Mouse (Mus musculus) olfactory bulb, adult 2 months (tissue): ENCODE data around the gene Nat9. TPM values are rescaled to one million over a fixed set of nuclear protein-coding genes. Genes with fewer than 3 reads are reported as not detected.

ENCODE experiments used
- H3K27ac ChIP-seq: fragments of 200-500 bp; 2 replicates; pipeline ENCODE4 v1.5.1; 2012; ENCODE audit warnings: low read depth, low read length; ENCODE audit not compliant: insufficient read depth
- H3K4me1 ChIP-seq: fragments of 200-500 bp; 2 replicates; pipeline ENCODE4 v1.6.1; 2012; ENCODE audit warnings: low read length; ENCODE audit not compliant: control insufficient read depth, insufficient read depth
- H3K4me3 ChIP-seq: fragments of 200-500 bp; 2 replicates; pipeline ENCODE4 v1.5.1; 2012; ENCODE audit warnings: mild to moderate bottlenecking, low read depth, low read length, moderate library complexity; ENCODE audit not compliant: insufficient read depth
- CTCF ChIP-seq: fragments of 200-500 bp; IDR thresholded peaks from 2 replicates; pipeline ENCODE4 v1.5.1; 2012; ENCODE audit warnings: low read depth, mild to moderate bottlenecking, low read length, moderate library complexity; ENCODE audit not compliant: insufficient read depth
- POLR2A ChIP-seq: fragments of 200-500 bp; IDR thresholded peaks from 2 replicates; pipeline ENCODE4 v1.6.1; 2012; ENCODE audit warnings: mild to moderate bottlenecking, low read depth, low read length, moderate library complexity; ENCODE audit not compliant: insufficient read depth
- WGBS: fragments of 180-500 bp; shearing (Covaris S2); methylation state at CpG from one replicate; pipeline ENCODE4 v1.1.7; 2018; 5-methylcytosine and 5-hydroxymethylcytosine counted together
- polyA plus RNA-seq: library from polyadenylated mRNA; stranded (reverse); fragments of >200 nt; gene quantifications from 2 replicates; pipeline ENCODE4 v1.2.4, GENCODE M21; 2012; ENCODE audit warnings: low replicate concordance; ENCODE audit not compliant: missing spikeins, insufficient read depth, insufficient read length

The Nat9 gene
- polyA plus RNA-seq, 1 experiment = not detected

DNA sequence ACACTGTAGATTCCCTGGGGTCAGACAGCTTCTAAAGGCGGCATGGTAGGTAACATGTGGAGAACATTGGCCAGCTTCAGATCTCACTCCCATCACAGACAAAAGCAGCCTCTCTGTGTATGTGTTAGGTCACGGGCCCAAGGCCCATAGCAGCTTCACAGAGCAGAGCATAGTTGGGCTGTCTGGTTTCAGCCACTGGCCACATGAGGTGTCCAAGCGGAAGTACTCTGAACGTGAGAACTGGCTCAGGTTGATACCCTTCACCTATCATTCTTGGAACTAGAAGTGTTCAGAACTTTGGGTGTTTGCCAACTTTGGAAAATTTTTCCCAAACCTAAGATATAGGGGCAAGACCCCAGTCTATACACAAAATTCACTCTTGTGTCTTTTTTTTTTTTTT, 18.2 kb downstream of the Nat9 start:
- no peak overlapping the region for H3K4me3 ChIP-seq
- TF ChIP-seq CTCF = no peak
- TF ChIP-seq POLR2A = no peak
- peaks cover 26% of the 10 kb centered on the region for H3K4me1 ChIP-seq
- 79% methylated on average over 4 of the region's 4 CpGs for WGBS
- H3K27ac ChIP-seq = no peak overlapping the region

DNA sequence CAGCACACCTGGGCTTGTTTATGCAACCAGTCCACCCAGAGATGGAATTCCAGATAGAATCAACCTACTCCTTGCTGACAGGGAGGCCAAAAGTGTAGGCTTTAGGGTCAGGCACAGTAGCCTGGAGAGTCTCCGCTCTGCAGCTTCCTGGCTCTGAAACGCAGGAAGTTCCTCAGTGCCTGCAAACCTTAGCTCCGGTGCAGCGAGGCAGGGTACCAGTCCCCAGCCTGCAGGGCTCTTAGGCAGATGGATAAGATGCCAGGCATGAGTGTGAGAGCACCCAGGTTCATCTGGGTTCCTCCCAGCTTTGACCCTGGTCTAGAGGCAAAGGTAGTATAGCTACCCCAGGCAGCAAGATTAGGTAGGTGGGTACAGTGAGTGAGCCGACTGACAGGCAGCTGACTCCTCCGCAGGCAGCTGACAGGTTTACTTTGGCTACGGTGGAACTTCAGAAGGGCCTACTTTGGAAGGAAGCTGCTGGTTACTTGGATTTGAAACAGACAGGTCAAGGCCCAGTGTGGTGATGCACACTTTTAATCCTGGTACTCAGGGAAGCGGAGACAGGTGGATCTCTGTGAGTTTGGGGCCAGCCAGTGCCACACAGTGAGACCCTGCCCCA, 19.9 kb downstream of the Nat9 start:
- Histone ChIP-seq H3K4me1 (peaks cover 30% of the 10 kb centered on the region), H3K4me3 (no peak overlapping the region), H3K27ac (no peak overlapping the region)
- TF ChIP-seq CTCF = no peak
- 0 out of 2 replicates have a peak, but pooled peaks have one; percentile 10 for TF ChIP-seq POLR2A
- WGBS = 79% methylated on average over 8 of the region's 8 CpGs

DNA sequence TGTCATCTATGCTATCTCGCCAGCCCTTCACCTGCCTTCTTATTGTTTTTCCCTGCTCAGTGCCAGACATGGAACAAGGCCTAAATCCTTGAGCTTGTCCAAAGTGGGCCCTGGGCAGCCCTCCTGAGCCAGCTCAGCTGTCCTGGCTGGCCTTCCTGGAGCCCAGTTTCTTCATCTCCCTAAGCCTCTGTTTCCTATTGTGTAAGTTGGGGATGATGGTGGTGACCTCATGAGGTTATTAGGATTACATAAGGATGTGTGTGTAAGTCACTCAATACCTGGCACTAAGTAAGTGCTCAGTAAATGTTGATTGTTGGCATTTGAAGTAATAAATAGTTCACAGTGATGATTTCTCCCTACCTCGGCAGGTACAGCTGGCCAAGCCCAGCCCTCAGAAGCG, 20.9 kb downstream of the Nat9 start:
- Histone ChIP-seq H3K4me1 (peaks cover 24% of the 10 kb centered on the region), H3K27ac (no peak overlapping the region), H3K4me3 (no peak overlapping the region)
- 84% methylated on average over 3 of the region's 3 CpGs for WGBS
- TF ChIP-seq CTCF (no peak), POLR2A (no peak)

DNA sequence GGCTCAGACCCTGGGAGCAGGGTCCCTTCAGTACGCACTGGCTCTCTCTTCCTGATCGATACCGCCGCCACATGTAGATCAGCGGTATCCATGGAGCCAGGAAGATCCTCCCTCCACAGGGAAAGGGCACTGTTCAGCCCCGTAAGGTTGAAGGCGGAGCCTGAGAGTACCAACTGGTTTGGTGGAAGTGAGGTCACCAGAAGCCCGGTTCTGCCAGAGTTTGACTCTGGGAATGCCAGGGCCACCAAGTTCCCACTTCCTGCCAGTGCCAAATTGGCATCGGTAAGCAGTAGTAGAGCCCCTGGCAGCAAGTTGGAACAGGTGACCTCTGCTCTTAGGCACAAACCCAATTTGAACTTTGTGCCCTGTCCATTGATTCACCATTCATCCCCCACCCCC, 22.7 kb downstream of the Nat9 start:
- TF ChIP-seq CTCF (no peak), POLR2A (no peak)
- peak overlapping the region; percentile 49 for H3K4me3 ChIP-seq
- no peak overlapping the region for H3K27ac ChIP-seq
- peaks cover 26% of the 10 kb centered on the region for H3K4me1 ChIP-seq
- 5% methylated on average over 9 of the region's 9 CpGs for WGBS

DNA sequence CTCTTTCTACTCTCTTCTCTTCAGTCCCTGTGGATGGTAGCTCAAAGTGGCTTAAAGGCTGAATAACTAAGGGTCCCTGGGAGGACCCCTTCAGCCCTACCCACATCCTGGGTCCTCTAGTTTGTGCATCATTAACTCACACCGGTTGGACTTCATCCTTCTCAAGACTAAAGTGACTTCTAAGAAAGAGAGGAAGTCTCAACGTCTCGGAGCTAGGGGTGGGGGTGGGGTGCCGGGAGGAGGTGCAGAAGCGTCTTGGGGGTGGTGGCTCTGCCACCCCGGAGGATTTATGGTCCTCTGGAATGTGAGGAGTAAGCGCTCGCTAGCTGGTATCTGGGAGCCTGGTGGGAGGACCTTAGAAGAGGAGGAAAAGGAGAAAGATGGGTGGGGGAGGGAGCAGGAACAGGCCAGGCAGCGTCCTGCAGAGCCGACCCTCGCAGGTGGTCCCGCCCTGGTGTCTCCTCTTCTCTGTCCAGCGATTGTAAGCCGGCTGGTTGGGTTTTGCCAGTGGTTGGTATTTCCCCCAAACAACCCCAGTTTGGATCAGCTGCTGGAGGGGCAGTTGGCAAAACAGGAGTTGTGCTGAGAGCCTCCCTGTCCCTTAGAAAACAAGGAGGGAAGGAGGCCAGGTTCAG, 23.2 kb downstream of the Nat9 start:
- under 1% methylated on average over 14 of the region's 14 CpGs for WGBS
- Histone ChIP-seq H3K4me3 (peak overlapping the region; percentile 49), H3K27ac (no peak overlapping the region), H3K4me1 (peaks cover 27% of the 10 kb centered on the region)
- TF ChIP-seq POLR2A (no peak), CTCF (no peak)

DNA sequence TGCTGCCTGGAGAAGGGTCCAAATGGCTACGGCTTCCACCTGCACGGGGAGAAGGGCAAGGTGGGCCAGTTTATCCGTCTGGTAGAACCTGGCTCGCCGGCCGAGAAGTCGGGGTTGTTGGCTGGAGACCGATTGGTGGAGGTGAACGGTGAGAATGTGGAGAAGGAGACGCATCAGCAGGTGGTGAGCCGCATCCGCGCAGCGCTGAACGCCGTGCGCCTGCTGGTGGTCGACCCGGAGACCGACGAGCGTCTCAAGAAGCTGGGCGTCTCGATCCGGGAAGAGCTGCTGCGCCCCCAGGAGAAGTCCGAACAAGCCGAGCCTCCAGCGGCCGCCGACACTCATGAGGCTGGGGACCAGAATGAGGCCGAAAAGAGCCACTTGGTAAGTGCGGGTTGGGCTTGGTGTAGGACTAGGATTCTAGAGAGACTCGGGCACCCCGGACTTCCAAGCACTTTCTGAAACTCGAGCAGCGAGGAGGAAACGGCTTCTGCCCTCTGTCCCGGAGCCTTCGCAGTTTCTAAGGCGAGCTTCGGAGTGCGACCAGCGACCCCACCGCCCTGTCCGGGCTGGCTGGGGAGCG, 24.0 kb downstream of the Nat9 start:
- TF ChIP-seq CTCF (no peak), POLR2A (no peak)
- Histone ChIP-seq H3K4me1 (peaks cover 27% of the 10 kb centered on the region), H3K4me3 (peak overlapping the region; percentile 49), H3K27ac (no peak overlapping the region)
- under 1% methylated on average over 47 of the region's 47 CpGs for WGBS

DNA sequence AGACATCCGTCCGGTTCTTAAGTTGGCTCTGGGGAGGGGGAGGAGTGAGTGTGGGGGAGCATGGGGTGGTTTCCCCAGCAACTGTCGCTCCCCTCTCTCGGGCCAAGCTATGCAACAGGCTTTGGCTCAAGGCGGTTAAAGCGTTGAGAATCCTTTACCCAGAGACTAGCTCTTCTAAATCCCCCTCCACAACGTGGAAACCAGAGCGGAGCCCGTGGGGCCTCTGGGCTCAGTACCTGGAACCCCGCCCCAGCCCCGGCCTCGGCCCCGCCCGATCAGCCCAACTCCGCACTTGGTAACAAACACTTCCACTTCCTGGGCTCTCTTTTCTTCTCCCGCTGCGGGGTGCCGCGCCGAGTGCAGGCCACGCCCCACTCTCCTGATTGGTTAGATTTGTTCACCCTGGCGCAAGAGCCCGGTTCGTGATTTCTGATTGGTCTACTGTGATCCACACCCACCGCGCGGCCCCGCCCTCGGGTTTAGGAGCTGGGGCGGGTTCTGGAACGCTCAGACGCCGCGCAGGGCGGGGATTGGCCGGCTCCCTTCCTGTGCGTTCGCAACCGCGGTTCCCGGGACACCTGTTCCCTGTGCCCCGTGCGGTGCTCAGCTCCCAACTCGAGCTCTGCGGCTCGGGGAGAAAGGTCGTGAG, 24.7 kb downstream of the Nat9 start, which contains the start of gene Slc9a3r1:
Gene Slc9a3r1 (plus strand): TSS at position 510 of the 649 bp plus-strand sequence.
- Histone ChIP-seq H3K4me1 (peaks cover 27% of the 10 kb centered on the region), H3K4me3 (peak within 1 kb of the TSS; percentile 49), H3K27ac (no peak within 1 kb of the TSS)
- 1% methylated on average over 47 of the region's 47 CpGs for WGBS
- TF ChIP-seq CTCF (no peak), POLR2A (no peak)

DNA sequence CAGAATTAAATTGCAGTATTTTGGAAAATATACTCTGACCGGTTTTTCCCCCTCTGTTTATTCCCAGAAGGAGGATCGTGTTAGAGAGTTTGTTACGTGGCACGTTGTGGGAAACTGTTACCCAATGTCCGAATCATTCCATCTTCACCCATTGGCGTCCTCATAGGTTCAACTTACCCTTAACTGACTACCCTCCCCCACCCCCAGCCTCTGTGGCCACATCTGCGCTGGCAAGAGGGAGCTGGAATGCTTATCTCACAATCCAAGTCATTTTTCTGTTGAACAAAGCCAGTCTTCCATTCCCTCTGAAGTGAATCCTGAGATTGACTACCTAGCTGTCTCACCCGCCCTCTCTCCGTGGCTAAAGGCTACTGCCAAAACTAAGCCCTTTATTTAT, 25.5 kb downstream of the Nat9 start:
- 48% methylated on average over 9 of the region's 9 CpGs for WGBS
- TF ChIP-seq POLR2A (no peak), CTCF (no peak)
- peaks cover 27% of the 10 kb centered on the region for H3K4me1 ChIP-seq
- H3K4me3 ChIP-seq = no peak overlapping the region
- H3K27ac ChIP-seq = no peak overlapping the region
